Mouse (Mus musculus): ENCODE results near the gene Tenm4. TPM values are rescaled to one million over a fixed set of nuclear protein-coding genes. Genes with fewer than 3 reads are reported as not detected.
A peak's percentile ranks its signal among the peaks of the same experiment; 100 is the strongest.

The Tenm4 gene
- polyA plus RNA-seq, 1 experiment from 2014 or later, result 5.4 TPM

- DNase-seq (ENCODE audit: low read depth, low spot score), result no peak
These were observed 18.6 kb upstream of the Tenm4 start for GRCm38 (mm10) chr7:96152431-96152830.

GRCm38 (mm10) chr7:96152924-96153359 is 18.1 kb upstream of the Tenm4 start:
- ChIA-PET CTCF (interaction anchor here (0.9 to 3.1 kb wide), 3 partner anchors 57 to 367 kb away, joined by 3 to 22 read pairs (median 3); no protein-coding TSS in a partner anchor), POLR2A (no interaction called here)
- TF ChIP-seq CTCF (IDR thresholded peaks at IDR 0.05), result peak; percentile 64
- DNase-seq (ENCODE audit: low read depth, low spot score) (peak; percentile 89), ATAC-seq (peak; percentile 90)
- in situ Hi-C loops (cut with MboI; ENCODE audit: low pct_unique_long_range_greater_than_20kb), result loop anchor here (10.0 to 25.0 kb wide), 2 partner anchors 666 to 762 kb away; no protein-coding TSS in a partner anchor
- H3K27me3 ChIP-seq, result no peaks in the 10 kb centered on the region

More at GRCm38 (mm10) chr7:96152431-96152830, 18.6 kb upstream of the Tenm4 start:
- ChIA-PET CTCF (interaction anchor here (0.9 to 3.1 kb wide), 10 partner anchors 12 to 763 kb away, joined by 3 to 22 read pairs (median 3); no protein-coding TSS in a partner anchor), POLR2A (no interaction called here)
- in situ Hi-C loops (cut with MboI; ENCODE audit: low pct_unique_long_range_greater_than_20kb), result loop anchor here (10.0 to 25.0 kb wide), 2 partner anchors 665 to 762 kb away; no protein-coding TSS in a partner anchor
- TF ChIP-seq CTCF (IDR thresholded peaks at IDR 0.05), result peak; percentile 15
- no peaks in the 10 kb centered on the region for H3K27me3 ChIP-seq
- ATAC-seq, result peak; percentile 40

- CTCF ChIA-PET, result no interaction called here
- no peaks in the 10 kb centered on the region for H3K27me3 ChIP-seq
- no peak for TF ChIP-seq CTCF (IDR thresholded peaks at IDR 0.05)
These were observed 17.0 kb upstream of the Tenm4 start for GRCm38 (mm10) chr7:96154025-96154424.

GRCm38 (mm10) chr7:96156481-96157255 is 14.4 kb upstream of the Tenm4 start:
- ChIA-PET POLR2A (no interaction called here), CTCF (no interaction called here)
- in situ Hi-C loops (cut with MboI; ENCODE audit: low pct_unique_long_range_greater_than_20kb), result loop anchor here (10.0 to 25.0 kb wide), 2 partner anchors 669 to 758 kb away; no protein-coding TSS in a partner anchor
- H3K27me3 ChIP-seq, result no peaks in the 10 kb centered on the region
- ATAC-seq (no peak), DNase-seq (ENCODE audit: low read depth, low spot score) (no peak)
- no peak for TF ChIP-seq CTCF (IDR thresholded peaks at IDR 0.05)

More at GRCm38 (mm10) chr7:96154025-96154424, 17.0 kb upstream of the Tenm4 start:
- no peak for ATAC-seq
- in situ Hi-C loops (cut with MboI; ENCODE audit: low pct_unique_long_range_greater_than_20kb), result loop anchor here (10.0 to 25.0 kb wide), 2 partner anchors 667 to 761 kb away; no protein-coding TSS in a partner anchor
- POLR2A ChIA-PET, result no interaction called here
- DNase-seq (ENCODE audit: low read depth, low spot score), result no peak

DNA sequence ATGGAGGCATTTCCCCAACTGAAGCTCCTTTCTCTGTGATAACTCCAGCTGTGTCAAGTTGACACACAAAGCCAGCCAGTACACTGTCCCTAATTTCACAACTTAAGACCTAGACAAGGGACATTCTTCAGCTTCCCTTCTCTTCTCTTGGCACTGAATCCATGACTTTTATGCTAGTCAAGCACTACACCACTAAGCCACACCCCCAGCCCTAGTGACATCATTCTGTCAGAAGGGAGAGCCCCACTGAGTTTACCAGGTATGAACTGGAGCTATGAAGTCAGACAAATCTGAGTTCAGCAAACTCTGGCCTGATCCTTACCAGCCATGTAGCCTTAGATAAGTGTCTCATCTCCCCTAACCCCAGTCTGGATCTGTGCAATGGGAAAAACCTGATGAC is 6.9 kb upstream of the Tenm4 start:
- ATAC-seq, result no peak
- no peak for TF ChIP-seq CTCF (IDR thresholded peaks at IDR 0.05)
- in situ Hi-C loops (cut with MboI; ENCODE audit: low pct_unique_long_range_greater_than_20kb), result loop anchor here (25.0 kb wide), 1 partner anchor 677 kb away; no protein-coding TSS in a partner anchor

DNA sequence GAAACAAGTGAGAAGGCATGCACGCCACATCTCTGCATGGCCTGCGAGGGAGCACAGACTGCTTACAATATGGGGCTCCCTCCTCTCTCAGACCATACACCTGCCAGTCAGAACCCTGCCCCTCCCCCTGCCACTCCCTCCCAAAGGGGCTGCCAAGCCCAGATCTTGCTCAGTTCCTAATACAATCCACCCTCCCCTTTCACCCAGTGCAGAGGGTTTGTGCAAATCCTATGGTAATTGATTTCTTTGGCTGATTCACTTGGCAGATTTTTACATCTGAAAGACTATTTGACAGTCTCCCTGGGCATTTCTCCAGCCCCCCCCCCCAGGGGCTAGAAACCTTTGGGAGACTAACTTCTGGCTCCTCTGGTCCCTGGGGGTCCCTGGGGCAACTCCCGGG is 2.1 kb upstream of the Tenm4 start:
- in situ Hi-C loops (cut with MboI; ENCODE audit: low pct_unique_long_range_greater_than_20kb), result loop anchor here (25.0 kb wide), 1 partner anchor 682 kb away; no protein-coding TSS in a partner anchor
- TF ChIP-seq CTCF (IDR thresholded peaks at IDR 0.05), result no peak
- ChIA-PET CTCF (no interaction called here), POLR2A (no interaction called here)
- no peak for DNase-seq (ENCODE audit: low read depth, low spot score)
- no peaks in the 10 kb centered on the region for H3K27me3 ChIP-seq
- ATAC-seq, result no peak

More for the DNA sequence above, 6.9 kb upstream of the Tenm4 start:
- DNase-seq (ENCODE audit: low read depth, low spot score), result no peak
- no peaks in the 10 kb centered on the region for H3K27me3 ChIP-seq
- POLR2A ChIA-PET, result interaction anchor here (0.5 kb wide), 1 partner anchor 584 kb away, joined by 6 read pairs; no protein-coding TSS in a partner anchor
- CTCF ChIA-PET, result no interaction called here

- peak; percentile 40 for ATAC-seq
- CTCF ChIA-PET, result no interaction called here
- TF ChIP-seq CTCF (IDR thresholded peaks at IDR 0.05), result no peak
- DNase-seq (ENCODE audit: low read depth, low spot score), result no peak
- in situ Hi-C loops (cut with MboI; ENCODE audit: low pct_unique_long_range_greater_than_20kb), result loop anchor here (25.0 kb wide), 1 partner anchor 685 kb away; no protein-coding TSS in a partner anchor
- POLR2A ChIA-PET, result interaction anchor here (0.5 kb wide), 1 partner anchor 9 kb away, joined by 3 read pairs; no protein-coding TSS in a partner anchor
- no peaks in the 10 kb centered on the region for H3K27me3 ChIP-seq
These were observed 834 bp downstream of the Tenm4 start for GRCm38 (mm10) chr7:96171596-96172563.

- no peak for DNase-seq (ENCODE audit: low read depth, low spot score)
- POLR2A ChIA-PET, result no interaction called here
- H3K27me3 ChIP-seq, result no peaks in the 10 kb centered on the region
- no peak for ATAC-seq
- CTCF ChIA-PET, result no interaction called here
- TF ChIP-seq CTCF (IDR thresholded peaks at IDR 0.05), result no peak
- in situ Hi-C loops (cut with MboI; ENCODE audit: low pct_unique_long_range_greater_than_20kb), result no loop called here
These were observed 5.7 kb downstream of the Tenm4 start for GRCm38 (mm10) chr7:96176781-96177180.

GRCm38 (mm10) chr7:96181751-96182150 is 10.7 kb downstream of the Tenm4 start:
- ATAC-seq, result no peak
- POLR2A ChIA-PET, result no interaction called here
- CTCF ChIA-PET, result interaction anchor here (1.3 kb wide), 1 partner anchor 10 kb away, joined by 3 read pairs; no protein-coding TSS in a partner anchor

DNA sequence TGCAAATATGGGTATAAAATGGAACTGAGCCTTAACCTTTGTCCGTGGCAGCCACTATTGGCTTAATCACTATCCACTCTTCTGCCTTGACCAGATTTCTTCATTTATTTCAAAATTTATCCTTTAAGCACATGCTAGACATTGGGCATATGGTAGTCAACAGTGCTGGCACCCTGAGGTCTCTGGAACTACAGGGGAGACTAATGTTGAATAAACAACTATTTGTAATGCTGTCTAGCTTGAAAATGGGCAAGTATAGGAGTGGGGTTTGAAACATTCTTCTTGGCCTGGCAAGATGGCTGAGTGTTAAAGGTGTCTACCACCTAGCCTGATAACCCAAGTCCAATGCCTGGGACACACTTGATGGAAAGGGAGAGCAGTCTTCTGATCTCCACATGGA is 12.1 kb downstream of the Tenm4 start:
- H3K27me3 ChIP-seq, result no peaks in the 10 kb centered on the region
- DNase-seq (ENCODE audit: low read depth, low spot score) (no peak), ATAC-seq (no peak)
- ChIA-PET POLR2A (no interaction called here), CTCF (no interaction called here)
- TF ChIP-seq CTCF (IDR thresholded peaks at IDR 0.05), result no peak
- in situ Hi-C loops (cut with MboI; ENCODE audit: low pct_unique_long_range_greater_than_20kb), result no loop called here

More at GRCm38 (mm10) chr7:96181751-96182150, 10.7 kb downstream of the Tenm4 start:
- no peaks in the 10 kb centered on the region for H3K27me3 ChIP-seq
- in situ Hi-C loops (cut with MboI; ENCODE audit: low pct_unique_long_range_greater_than_20kb), result no loop called here
- TF ChIP-seq CTCF (IDR thresholded peaks at IDR 0.05), result no peak
- DNase-seq (ENCODE audit: low read depth, low spot score), result no peak

Data from Patski (cell line).